Mouse (Mus musculus): ENCODE results near the gene Il17re.

DNA sequence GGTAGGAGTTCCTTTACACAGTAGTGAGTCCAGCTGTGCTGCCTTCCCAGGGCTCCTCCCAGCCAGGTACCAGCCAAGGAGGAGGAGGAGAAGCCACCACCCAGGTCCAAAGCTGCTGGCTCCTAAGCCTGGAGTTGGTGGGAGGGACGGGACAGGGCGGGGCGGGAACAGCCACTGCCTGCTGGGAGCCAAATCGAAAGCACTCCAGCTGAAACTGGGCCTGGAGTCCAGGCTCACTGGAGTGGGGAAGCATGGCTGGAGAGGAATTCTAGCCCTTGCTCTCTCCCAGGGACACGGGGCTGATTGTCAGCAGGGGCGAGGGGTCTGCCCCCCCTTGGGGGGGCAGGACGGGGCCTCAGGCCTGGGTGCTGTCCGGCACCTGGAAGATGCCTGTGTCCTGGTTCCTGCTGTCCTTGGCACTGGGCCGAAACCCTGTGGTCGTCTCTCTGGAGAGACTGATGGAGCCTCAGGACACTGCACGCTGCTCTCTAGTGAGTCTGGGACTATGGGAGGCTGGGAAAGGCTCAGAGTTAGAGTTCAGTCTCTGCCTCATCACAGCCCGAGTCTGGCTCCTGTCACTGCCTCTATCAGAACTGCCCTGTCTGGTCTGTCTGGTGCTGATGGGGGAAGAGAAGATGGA lies 13.1 kb downstream of the Il17re start, which contains the start of gene Il17rc:
- TF ChIP-seq POLR2A (IDR thresholded peaks at IDR 0.05; ENCODE audit: borderline replicate concordance, low read depth, low read length) (no peak), CTCF (IDR thresholded peaks at IDR 0.05; ENCODE audit: low read depth, low read length) (no peak)
